Mouse (Mus musculus) MEL (cell line): ENCODE results near the gene Gm20388.

Experiments used
- CTCF ChIP-seq, 3 experiments: IDR thresholded peaks in 2 of 3; conservative IDR thresholded peaks in 1 of 3; 2 replicates each; pipeline ENCODE4 v1.5.1; 2011 to 2012; ENCODE audit warnings: low read length in 3 of 3, low read depth in 2 of 3, mild to moderate bottlenecking in 2 of 3, improper control_type of control experiment in 1 of 3, inconsistent platforms in 1 of 3, mixed read lengths in 1 of 3, moderate library complexity in 1 of 3; ENCODE audit not compliant: control insufficient read depth in 1 of 3, insufficient read depth in 1 of 3, poor library complexity in 1 of 3, severe bottlenecking in 1 of 3
- ELF1 ChIP-seq: IDR thresholded peaks from 2 replicates; pipeline ENCODE4 v1.6.1; 2014; ENCODE audit warnings: low read depth, mild to moderate bottlenecking, inconsistent platforms, low read length, improper control_type of control experiment, moderate library complexity
- EP300 ChIP-seq, 2 experiments: IDR thresholded peaks; 2 replicates each; pipeline ENCODE4 v1.6.1; 2011; ENCODE audit warnings: improper control_type of control experiment in 2 of 2, low read length in 2 of 2, low read depth in 1 of 2, mild to moderate bottlenecking in 1 of 2
- POLR2A ChIP-seq, 2 experiments: IDR thresholded peaks; 2 replicates each; pipeline ENCODE4 v1.6.1; 2011 to 2012; ENCODE audit warnings: low read length in 2 of 2, mild to moderate bottlenecking in 2 of 2, control low read depth in 1 of 2, improper control_type of control experiment in 1 of 2, low read depth in 1 of 2, moderate library complexity in 1 of 2; ENCODE audit not compliant: control insufficient read depth in 1 of 2, insufficient read depth in 1 of 2, poor library complexity in 1 of 2
- RAD21 ChIP-seq: IDR thresholded peaks from 2 replicates; pipeline ENCODE4 v1.6.1; 2011; ENCODE audit warnings: mild to moderate bottlenecking, low read depth, low read length, improper control_type of control experiment
- USF1 ChIP-seq: IDR thresholded peaks from 2 replicates; pipeline ENCODE4 v1.6.1; 2014; ENCODE audit warnings: low read depth, mild to moderate bottlenecking, inconsistent platforms, low read length, improper control_type of control experiment, moderate library complexity
- ZNF384 ChIP-seq: IDR thresholded peaks from 2 replicates; pipeline ENCODE4 v1.6.1; 2012; ENCODE audit warnings: low read depth, mild to moderate bottlenecking, inconsistent platforms, low read length, improper control_type of control experiment

GRCm38 (mm10) chr8:124288215-124288864 lies 4377.7 kb downstream of the Gm20388 start:
- TF ChIP-seq CTCF (IDR thresholded peaks at IDR 0.05 in 2 of 3, conservative IDR thresholded peaks at IDR 0.05 in 1 of 3; ENCODE audit: control insufficient read depth in 1 of 3, insufficient read depth in 1 of 3, low read depth in 2 of 3, low read length in 3 of 3, poor library complexity in 1 of 3, severe bottlenecking in 1 of 3) (no peak), POLR2A (IDR thresholded peaks at IDR 0.05; ENCODE audit: control insufficient read depth in 1 of 2, insufficient read depth in 1 of 2, low read depth in 1 of 2, low read length in 2 of 2, poor library complexity in 1 of 2) (no peak), ZNF384 (no peak), ELF1 (no peak), USF1 (no peak), EP300 (IDR thresholded peaks at IDR 0.05; ENCODE audit: low read depth in 1 of 2, low read length in 2 of 2) (no peak), RAD21 (no peak)
